Mouse (Mus musculus): ENCODE measurements around the gene Rnf26. TPM values are rescaled to one million over a fixed set of nuclear protein-coding genes. Genes with fewer than 3 reads are reported as not detected.
A peak's percentile ranks its signal among the peaks of the same experiment; 100 is the strongest.

The Rnf26 gene
- polyA plus RNA-seq, 1 experiment from 2014 or later: 35.2 TPM

DNA sequence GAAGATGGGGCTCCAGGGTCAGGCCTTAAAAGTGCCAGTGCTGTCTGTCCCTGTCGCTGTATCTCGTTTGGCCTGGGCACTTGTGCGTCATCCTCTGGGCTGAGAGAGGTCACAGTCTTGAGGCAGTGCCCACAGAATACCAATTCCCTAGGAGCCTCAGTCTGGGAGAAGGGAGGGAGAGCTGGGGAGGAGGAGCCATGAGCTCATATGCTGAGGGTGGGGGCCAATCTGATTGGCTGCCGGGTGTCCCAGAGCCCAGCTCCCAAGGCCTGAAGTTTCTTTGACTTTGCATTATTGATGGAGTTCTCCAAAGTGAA lies 40.8 kb downstream of the Rnf26 start:
- H3K4me1 ChIP-seq (replicated peaks): peaks cover 6% of the 10 kb centered on the region
- no peak for ATAC-seq (ENCODE audit: insufficient read depth)
- no peaks in the 10 kb centered on the region for H3K9me3 ChIP-seq (replicated peaks)
- peaks cover 22% of the 10 kb centered on the region for H3K27me3 ChIP-seq
- no peak overlapping the region for H3K9ac ChIP-seq
- WGBS (ENCODE audit: insufficient replicate concordance): 53% methylated on average over 4 of the region's 4 CpGs
- H3K36me3 ChIP-seq (replicated peaks): no peaks in the 10 kb centered on the region
- no peak overlapping the region for H3K4me2 ChIP-seq
- H3K27ac ChIP-seq (replicated peaks): no peak overlapping the region
- H3K4me3 ChIP-seq (replicated peaks): no peak overlapping the region

DNA sequence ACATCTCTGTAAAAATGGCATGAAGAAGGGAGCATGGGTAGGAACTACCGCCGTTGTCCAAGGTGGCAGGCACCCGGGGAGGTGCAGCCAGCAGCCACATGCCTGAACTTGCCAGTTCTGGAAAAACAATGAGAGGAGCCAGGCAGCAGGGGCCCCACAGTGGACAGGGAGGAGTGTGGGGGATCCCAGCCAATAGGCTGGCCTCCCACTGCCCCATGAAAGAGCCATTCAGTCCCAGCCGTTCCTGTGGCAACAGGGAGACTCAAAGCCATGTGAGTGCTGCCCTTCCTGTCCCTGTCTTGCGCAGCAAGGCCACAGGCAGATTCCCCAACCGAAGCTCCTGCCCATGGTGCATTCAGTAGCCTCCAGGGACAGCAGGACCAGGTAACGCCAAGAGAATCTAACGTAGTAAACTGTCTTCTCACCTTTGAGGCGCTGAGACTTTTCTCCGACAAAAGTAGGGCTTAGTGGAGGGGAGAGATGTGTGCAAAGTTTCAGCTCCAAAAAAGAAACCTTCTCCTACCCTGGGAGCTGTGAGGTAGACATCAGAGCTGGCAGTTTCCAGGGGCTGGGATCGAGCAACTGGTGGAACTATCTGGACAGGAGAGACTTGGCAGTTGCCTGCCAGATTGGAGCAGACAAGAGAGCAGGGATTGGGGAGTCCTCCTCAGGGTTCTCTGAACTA lies 41.3 kb downstream of the Rnf26 start:
- WGBS (ENCODE audit: insufficient replicate concordance): 44% methylated on average over 11 of the region's 11 CpGs

DNA sequence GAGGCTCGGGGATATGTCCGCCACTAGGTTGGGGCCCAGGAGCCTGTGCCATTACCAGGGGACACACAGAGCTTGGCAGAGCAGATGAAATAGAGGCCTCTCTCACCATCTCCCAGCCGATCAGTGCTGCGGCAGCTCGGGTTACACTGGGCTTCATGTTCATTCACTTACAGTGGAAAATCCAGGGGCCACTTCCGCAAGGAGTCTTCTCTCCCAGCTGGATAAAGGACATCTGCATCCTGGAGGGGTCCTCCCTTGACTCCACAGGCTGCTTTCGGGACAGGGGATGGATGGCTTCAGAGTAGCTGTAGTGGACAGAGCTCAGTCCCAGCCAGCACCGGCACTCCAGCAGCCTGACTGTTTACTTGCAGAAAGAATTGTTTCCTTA lies 42.5 kb downstream of the Rnf26 start:
- no peaks in the 10 kb centered on the region for H3K9me3 ChIP-seq (replicated peaks)
- WGBS (ENCODE audit: insufficient replicate concordance): 57% methylated on average over 8 of the region's 8 CpGs
- no peak overlapping the region for H3K9ac ChIP-seq

More for the DNA sequence above, 41.3 kb downstream of the Rnf26 start:
- H3K9me3 ChIP-seq (replicated peaks): no peaks in the 10 kb centered on the region
- no peak overlapping the region for H3K4me2 ChIP-seq
- H3K27me3 ChIP-seq: peaks cover 22% of the 10 kb centered on the region
- no peaks in the 10 kb centered on the region for H3K36me3 ChIP-seq (replicated peaks)
- ATAC-seq (ENCODE audit: insufficient read depth): no peak
- H3K9ac ChIP-seq: no peak overlapping the region
- H3K4me3 ChIP-seq (replicated peaks): no peak overlapping the region
- H3K4me1 ChIP-seq (replicated peaks): peaks cover 11% of the 10 kb centered on the region
- H3K27ac ChIP-seq (replicated peaks): no peak overlapping the region

DNA sequence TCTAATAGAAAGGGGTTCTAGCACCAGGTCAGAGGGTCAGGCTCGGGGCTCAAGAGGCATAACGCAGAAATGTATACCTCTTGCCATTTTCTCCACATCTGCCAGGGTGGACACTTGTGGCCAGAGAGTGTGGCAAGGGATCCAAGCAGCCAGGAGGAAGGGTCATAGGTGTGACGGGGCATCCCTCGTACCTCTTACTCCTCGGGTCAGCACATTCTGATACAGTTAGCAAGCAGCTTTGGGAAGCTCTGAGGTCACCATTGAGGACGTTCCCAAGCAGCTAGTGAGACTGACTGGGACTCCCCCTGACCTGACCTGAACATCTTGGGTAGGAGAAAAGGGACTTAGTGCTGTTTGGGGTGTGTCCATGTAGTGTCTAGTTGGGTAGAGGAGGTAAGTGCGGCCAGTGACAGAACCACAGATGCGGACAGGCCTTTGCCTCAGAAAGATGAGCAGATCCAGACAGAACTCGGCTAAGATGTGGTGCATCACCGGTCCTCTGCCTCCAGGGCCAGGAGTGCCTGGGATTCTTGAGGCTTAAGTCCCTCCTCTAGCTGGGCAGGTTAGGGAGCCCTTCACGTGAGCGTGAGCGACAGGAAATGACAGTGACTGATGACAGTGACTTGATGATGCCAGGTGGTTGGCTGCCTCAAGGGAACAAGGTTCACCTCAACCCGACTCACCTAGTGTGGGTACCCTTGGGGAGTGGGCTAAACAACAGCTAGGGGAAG lies 43.0 kb downstream of the Rnf26 start:
- Histone ChIP-seq H3K36me3 (replicated peaks) (no peaks in the 10 kb centered on the region), H3K4me1 (replicated peaks) (peaks cover 17% of the 10 kb centered on the region), H3K27ac (replicated peaks) (no peak overlapping the region), H3K4me3 (replicated peaks) (no peak overlapping the region), H3K9ac (no peak overlapping the region), H3K4me2 (no peak overlapping the region), H3K27me3 (peaks cover 22% of the 10 kb centered on the region), H3K9me3 (replicated peaks) (no peaks in the 10 kb centered on the region)
- ATAC-seq (ENCODE audit: insufficient read depth): no peak
- 60% methylated on average over 14 of the region's 14 CpGs for WGBS (ENCODE audit: insufficient replicate concordance)

More for the DNA sequence above, 42.5 kb downstream of the Rnf26 start:
- peaks cover 17% of the 10 kb centered on the region for H3K4me1 ChIP-seq (replicated peaks)
- H3K4me3 ChIP-seq (replicated peaks): no peak overlapping the region
- H3K27ac ChIP-seq (replicated peaks): no peak overlapping the region
- H3K36me3 ChIP-seq (replicated peaks): no peaks in the 10 kb centered on the region
- no peak for ATAC-seq (ENCODE audit: insufficient read depth)
- H3K4me2 ChIP-seq: no peak overlapping the region
- H3K27me3 ChIP-seq: peaks cover 22% of the 10 kb centered on the region

DNA sequence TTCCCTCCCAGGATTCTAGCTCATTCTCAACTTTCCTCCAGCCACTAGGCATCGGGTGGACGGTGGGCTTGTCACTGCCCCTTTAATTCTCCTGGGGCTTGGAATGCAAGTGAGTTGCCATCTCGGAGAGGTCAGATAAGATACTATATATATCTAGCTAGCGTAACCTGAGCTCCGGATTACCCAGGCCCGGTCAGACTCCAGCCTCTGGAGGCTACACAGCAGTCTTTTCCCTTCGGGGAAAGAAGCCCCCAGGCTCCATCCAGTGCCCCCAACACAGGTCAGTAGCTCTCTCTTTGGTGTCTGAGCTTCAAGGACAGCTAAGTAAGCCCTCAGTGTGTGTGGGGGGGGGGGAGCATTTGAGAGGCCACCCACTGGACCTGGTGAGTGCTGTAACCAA lies 44.1 kb downstream of the Rnf26 start:
- Histone ChIP-seq H3K27me3 (peaks cover 22% of the 10 kb centered on the region), H3K27ac (replicated peaks) (no peak overlapping the region), H3K4me3 (replicated peaks) (no peak overlapping the region), H3K36me3 (replicated peaks) (no peaks in the 10 kb centered on the region), H3K9me3 (replicated peaks) (no peaks in the 10 kb centered on the region), H3K4me1 (replicated peaks) (peaks cover 17% of the 10 kb centered on the region), H3K9ac (no peak overlapping the region), H3K4me2 (no peak overlapping the region)
- WGBS (ENCODE audit: insufficient replicate concordance): 31% methylated on average over 7 of the region's 7 CpGs
- ATAC-seq (ENCODE audit: insufficient read depth): no peak

DNA sequence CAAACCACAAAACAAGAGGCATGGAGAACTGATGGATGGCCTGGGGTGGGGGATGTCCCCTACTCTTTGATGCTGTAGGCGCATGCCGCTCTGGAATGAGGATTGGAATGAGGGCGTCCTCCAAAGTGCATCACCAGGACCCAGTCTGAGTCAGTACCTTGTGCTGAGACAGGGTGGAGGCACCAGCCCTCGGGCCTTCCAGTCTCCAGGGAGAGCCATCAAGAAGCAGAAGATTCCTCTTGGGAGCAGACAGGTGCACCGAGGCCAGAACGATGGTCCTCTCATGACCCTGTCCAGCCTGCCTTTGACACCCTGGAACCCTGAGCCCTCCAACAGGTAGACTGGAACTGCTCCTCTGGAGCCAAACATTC lies 45.4 kb downstream of the Rnf26 start:
- Histone ChIP-seq H3K27ac (replicated peaks) (no peak overlapping the region), H3K9me3 (replicated peaks) (no peaks in the 10 kb centered on the region), H3K4me2 (no peak overlapping the region), H3K4me3 (replicated peaks) (no peak overlapping the region), H3K4me1 (replicated peaks) (peaks cover 17% of the 10 kb centered on the region), H3K36me3 (replicated peaks) (no peaks in the 10 kb centered on the region), H3K9ac (no peak overlapping the region), H3K27me3 (peaks cover 26% of the 10 kb centered on the region)
- 70% methylated on average over 6 of the region's 6 CpGs for WGBS (ENCODE audit: insufficient replicate concordance)
- no peak for ATAC-seq (ENCODE audit: insufficient read depth)

DNA sequence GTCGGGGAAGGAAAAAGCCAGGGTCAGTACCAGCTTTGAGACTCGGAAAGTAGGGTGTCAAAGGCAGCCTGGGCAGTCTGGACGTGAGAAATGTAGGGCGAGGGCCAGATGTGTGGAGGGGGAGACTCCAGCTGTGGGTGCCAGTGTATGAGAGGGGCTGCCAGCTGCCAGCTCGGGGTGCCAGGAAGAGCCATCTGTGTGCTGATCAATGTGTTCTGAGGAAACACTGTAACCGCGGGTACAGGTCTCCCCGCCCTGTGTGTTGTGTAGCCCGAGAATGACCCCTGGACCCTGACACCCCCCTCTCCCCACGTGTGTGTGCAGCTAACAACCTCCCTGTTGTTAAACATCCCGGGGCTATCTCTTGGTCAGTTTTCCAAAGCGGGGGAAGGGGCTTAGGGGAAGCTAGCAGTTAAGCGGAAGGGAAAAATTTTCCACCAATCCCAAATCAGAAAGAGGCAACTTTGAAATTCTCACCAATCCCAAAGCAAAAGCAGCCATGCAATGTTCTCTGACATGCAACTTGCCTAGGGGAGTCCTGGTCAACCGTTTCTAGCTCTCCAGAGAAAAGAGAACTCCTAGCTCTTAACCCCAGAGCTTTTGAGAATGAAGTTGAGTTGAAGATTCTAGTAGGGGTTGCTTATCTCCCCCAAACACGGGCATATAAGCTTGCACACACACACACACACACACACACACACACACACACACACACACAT lies 45.9 kb downstream of the Rnf26 start:
- Histone ChIP-seq H3K9me3 (replicated peaks) (no peaks in the 10 kb centered on the region), H3K27ac (replicated peaks) (no peak overlapping the region)
- WGBS (ENCODE audit: insufficient replicate concordance): 5% methylated on average over 15 of the region's 15 CpGs

DNA sequence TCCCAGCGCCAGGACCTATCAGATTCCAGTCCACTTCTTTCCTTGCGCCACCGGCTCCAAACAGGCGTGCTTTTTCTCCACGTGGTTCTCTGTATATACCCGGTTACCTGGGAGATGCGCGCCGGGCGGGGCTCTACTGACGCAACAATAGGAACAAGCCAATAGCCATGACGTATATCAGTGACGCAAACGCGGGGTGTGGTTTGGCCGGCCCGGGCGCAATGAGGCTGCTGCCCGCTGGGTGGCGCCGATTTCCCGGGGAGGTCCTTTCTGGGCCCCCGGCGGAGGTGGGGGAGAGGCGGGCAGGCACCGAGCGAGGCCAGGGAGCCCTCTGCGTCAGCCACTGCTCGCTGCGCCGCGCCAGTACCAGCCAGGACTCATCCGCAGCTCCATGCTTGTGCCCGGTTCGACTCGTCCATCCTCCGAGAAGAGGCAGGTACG lies 46.5 kb downstream of the Rnf26 start, which contains the start of gene Usp2:
Gene Usp2 (plus strand): TSS at position 237 of the 441 bp plus-strand sequence.
- Histone ChIP-seq H3K36me3 (replicated peaks) (no peaks in the 10 kb centered on the region), H3K27me3 (peaks cover 18% of the 10 kb centered on the region), H3K4me2 (peak within 1 kb of the TSS; percentile 84), H3K9ac (peak within 1 kb of the TSS; percentile 44), H3K9me3 (replicated peaks) (no peaks in the 10 kb centered on the region), H3K4me1 (replicated peaks) (peaks cover 17% of the 10 kb centered on the region), H3K4me3 (replicated peaks) (peak within 1 kb of the TSS; percentile 51), H3K27ac (replicated peaks) (no peak within 1 kb of the TSS)
- WGBS (ENCODE audit: insufficient replicate concordance): 0% methylated on average over 38 of the region's 38 CpGs
- ATAC-seq (ENCODE audit: insufficient read depth): peak; percentile 86

More for the DNA sequence above, 45.9 kb downstream of the Rnf26 start:
- Histone ChIP-seq H3K4me3 (replicated peaks) (peak overlapping the region; percentile 51), H3K27me3 (peaks cover 24% of the 10 kb centered on the region), H3K4me1 (replicated peaks) (peaks cover 17% of the 10 kb centered on the region), H3K4me2 (peak overlapping the region; percentile 84), H3K36me3 (replicated peaks) (no peaks in the 10 kb centered on the region), H3K9ac (peak overlapping the region; percentile 44)
- peak; percentile 45 for ATAC-seq (ENCODE audit: insufficient read depth)

DNA sequence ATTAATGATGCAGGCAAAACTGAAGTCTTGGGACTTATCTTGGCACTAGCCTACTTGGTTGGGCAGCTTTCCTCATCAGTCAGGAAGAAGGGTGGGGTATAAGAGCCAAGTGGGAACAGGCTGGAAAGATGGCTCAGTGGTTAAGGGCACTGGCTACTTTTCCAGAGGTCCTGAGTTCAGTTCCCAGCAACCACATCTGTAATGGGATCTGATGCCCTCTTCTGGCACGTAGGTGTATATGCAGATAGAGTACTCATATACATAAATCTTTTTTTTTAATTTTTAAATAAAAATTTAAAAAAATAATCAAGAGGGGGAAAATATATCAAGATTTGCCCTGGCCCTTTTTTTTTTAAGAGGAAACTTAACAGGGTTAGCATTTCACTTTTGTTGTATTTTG lies 48.1 kb downstream of the Rnf26 start:
- peaks cover 8% of the 10 kb centered on the region for H3K27me3 ChIP-seq
- H3K9ac ChIP-seq: no peak overlapping the region
- 18% methylated on average over 1 of the region's 1 CpGs for WGBS (ENCODE audit: insufficient replicate concordance)
- ATAC-seq (ENCODE audit: insufficient read depth): no peak
- H3K4me3 ChIP-seq (replicated peaks): no peak overlapping the region
- no peak overlapping the region for H3K27ac ChIP-seq (replicated peaks)
- H3K9me3 ChIP-seq (replicated peaks): no peaks in the 10 kb centered on the region
- H3K36me3 ChIP-seq (replicated peaks): no peaks in the 10 kb centered on the region
- H3K4me2 ChIP-seq: no peak overlapping the region
- H3K4me1 ChIP-seq (replicated peaks): peaks cover 17% of the 10 kb centered on the region

DNA sequence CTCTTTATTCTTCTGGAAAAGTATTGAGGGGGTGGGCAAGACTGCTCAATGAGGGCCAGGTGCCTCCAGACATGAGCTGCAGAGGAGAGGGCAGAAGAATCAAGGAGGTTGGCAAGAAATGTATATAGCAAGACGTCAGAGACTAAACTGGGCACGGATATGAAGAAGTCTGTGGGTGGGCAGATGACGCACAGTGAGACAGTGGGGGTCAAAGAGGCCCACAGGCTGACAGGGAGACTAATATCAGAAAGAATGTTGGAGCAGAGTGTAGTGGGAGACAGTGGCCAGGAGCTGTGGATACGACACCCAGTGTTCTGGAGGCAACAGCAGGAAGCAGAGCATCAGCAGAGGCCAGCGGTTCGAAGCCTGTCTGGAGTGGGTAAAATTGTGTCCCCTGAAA lies 54.7 kb downstream of the Rnf26 start:
- Histone ChIP-seq H3K9me3 (replicated peaks) (no peaks in the 10 kb centered on the region), H3K4me2 (no peak overlapping the region), H3K36me3 (replicated peaks) (no peaks in the 10 kb centered on the region), H3K9ac (no peak overlapping the region), H3K4me1 (replicated peaks) (no peaks in the 10 kb centered on the region), H3K27ac (replicated peaks) (no peak overlapping the region), H3K4me3 (replicated peaks) (no peak overlapping the region), H3K27me3 (peaks cover 4% of the 10 kb centered on the region; the same call in 1 of the 2 replicates)
- WGBS (ENCODE audit: insufficient replicate concordance): 59% methylated on average over 6 of the region's 6 CpGs
- no peak for ATAC-seq (ENCODE audit: insufficient read depth)

DNA sequence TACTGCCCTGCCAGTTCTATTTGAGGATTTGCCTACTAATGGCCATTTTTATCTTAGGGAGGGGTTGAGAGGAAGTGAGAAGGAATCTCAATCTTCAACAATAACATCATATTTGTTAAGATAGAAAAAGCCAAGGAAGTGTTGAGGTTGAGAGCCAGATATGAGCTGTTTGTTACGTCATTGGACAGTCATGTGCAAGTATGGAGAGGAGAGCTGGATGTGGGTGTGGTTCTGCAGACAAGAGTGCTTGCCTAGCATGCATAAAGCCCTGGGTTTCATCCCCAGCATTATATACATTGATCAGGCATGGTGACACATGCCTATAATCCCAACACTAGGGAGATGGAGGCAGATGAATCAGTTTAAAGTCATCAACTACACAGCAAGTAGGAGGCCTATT lies 59.4 kb downstream of the Rnf26 start:
- H3K9ac ChIP-seq: no peak overlapping the region
- H3K27ac ChIP-seq (replicated peaks): no peak overlapping the region
- H3K4me3 ChIP-seq (replicated peaks): no peak overlapping the region
- no peaks in the 10 kb centered on the region for H3K36me3 ChIP-seq (replicated peaks)
- H3K9me3 ChIP-seq (replicated peaks): no peaks in the 10 kb centered on the region
- H3K4me2 ChIP-seq: no peak overlapping the region
- 35% methylated on average over 1 of the region's 1 CpGs for WGBS (ENCODE audit: insufficient replicate concordance)
- H3K27me3 ChIP-seq: no peaks in the 10 kb centered on the region
- ATAC-seq (ENCODE audit: insufficient read depth): no peak
- H3K4me1 ChIP-seq (replicated peaks): no peaks in the 10 kb centered on the region
